Mouse (Mus musculus) bone marrow macrophage, adult 2 months (primary cell): ENCODE measurements around the gene Krtap15.

Experiments
- CTCF ChIP-seq: IDR thresholded peaks from 2 replicates; pipeline ENCODE4 v1.5.1; 2012; ENCODE audit warnings: low read depth, mild to moderate bottlenecking, low read length, moderate library complexity
- POLR2A ChIP-seq: IDR thresholded peaks from 2 replicates; pipeline ENCODE4 v1.6.1; 2012; ENCODE audit warnings: mild to moderate bottlenecking, low read depth, low read length, borderline replicate concordance

- no peak for TF ChIP-seq POLR2A
- no peak for TF ChIP-seq CTCF
These were observed 27.3 kb downstream of the Krtap15 start for GRCm38 (mm10) chr16:88847363-88847762.
